Mouse (Mus musculus) G1E (cell line): ENCODE results near the gene Fgd2. TPM values are rescaled to one million over a fixed set of nuclear protein-coding genes. Genes with fewer than 3 reads are reported as not detected.

Source experiments
- ATAC-seq: 2 replicates; pipeline ENCODE4 v1.8.0; 2016; ENCODE audit warnings: mild to moderate bottlenecking; ENCODE audit not compliant: insufficient number of reproducible peaks, poor library complexity, low FRiP score, severe bottlenecking; ENCODE audit errors: extremely low read depth
- DNase-seq: peaks from one replicate; pipeline ENCODE4 v3.0.0; 2012; ENCODE audit warnings: low spot score
- H3K27me3 ChIP-seq: 2 replicates; pipeline ENCODE4 v1.6.1; 2012; ENCODE audit warnings: mild to moderate bottlenecking, low read length, inconsistent platforms; ENCODE audit not compliant: insufficient read depth
- H3K36me3 ChIP-seq: replicated peaks from 2 replicates; pipeline ENCODE3; 2012; ENCODE audit warnings: mild to moderate bottlenecking, inconsistent platforms
- H3K4me1 ChIP-seq: 2 replicates; pipeline ENCODE4 v1.6.1; 2012; ENCODE audit warnings: low read depth, low read length, inconsistent platforms, mixed read lengths; ENCODE audit not compliant: insufficient read depth
- H3K4me3 ChIP-seq: 2 replicates; pipeline ENCODE4 v1.5.1; 2012; ENCODE audit warnings: low read depth, mild to moderate bottlenecking, inconsistent platforms, low read length, moderate library complexity, mixed read lengths
- H3K9me3 ChIP-seq: replicated peaks from 2 replicates; pipeline ENCODE4 v1.6.1; 2012; ENCODE audit warnings: inconsistent platforms
- CTCF ChIP-seq: IDR thresholded peaks from 2 replicates; pipeline ENCODE4 v1.5.1; 2012; ENCODE audit warnings: low read depth, low read length, inconsistent platforms, mixed read lengths
- GATA1 ChIP-seq: IDR thresholded peaks from 2 replicates; pipeline ENCODE4 v1.6.1; 2012; ENCODE audit warnings: borderline replicate concordance, low read length, inconsistent platforms, mixed read lengths
- GATA2 ChIP-seq: IDR thresholded peaks from 2 replicates; pipeline ENCODE4 v1.6.1; 2012; ENCODE audit warnings: low read depth, low read length, inconsistent platforms, borderline replicate concordance
- POLR2AphosphoS5 ChIP-seq: IDR thresholded peaks from 2 replicates; pipeline ENCODE4 v1.6.1; 2012; ENCODE audit warnings: low read depth, low read length, inconsistent platforms; ENCODE audit not compliant: insufficient replicate concordance
- TAL1 ChIP-seq: conservative IDR thresholded peaks from 2 replicates; pipeline ENCODE4 v1.6.1; 2012; ENCODE audit warnings: low read depth, low read length, inconsistent platforms, mixed read lengths
- polyA plus RNA-seq: library from polyadenylated mRNA; stranded (reverse); fragments of >175 nt; gene quantifications from 2 replicates; pipeline ENCODE4 v1.2.3, GENCODE M21; 2012
- total RNA-seq, 2 experiments: library from RNA; stranded (forward) in 1 of 2; stranded (reverse) in 1 of 2; fragments of 200-1000 nt in 1 of 2; fragments of >200 nt in 1 of 2; fragmentation: Nextera tagmentation in 1 of 2; gene quantifications; 2 replicates each; pipeline ENCODE4 v1.2.3; 2014 to 2017

Gene Fgd2
- total and polyA plus RNA-seq, 3 experiments: 0.22 to 0.60 TPM; not detected in 1

- H3K9me3 ChIP-seq: peaks cover 2% of the 10 kb centered on the region; the same call in 1 of the 2 replicates
- DNase-seq (peak; percentile 40), ATAC-seq (no peak)
- TF ChIP-seq POLR2AphosphoS5 (no peak), GATA2 (no peak), GATA1 (no peak), CTCF (no peak), TAL1 (no peak)
- H3K36me3 ChIP-seq: peaks cover 10% of the 10 kb centered on the region
- H3K4me1 ChIP-seq: peaks cover 76% of the 10 kb centered on the region
- peaks cover 21% of the 10 kb centered on the region for H3K27me3 ChIP-seq
- peak overlapping the region; percentile 71 for H3K4me3 ChIP-seq
Observed at GRCm38 (mm10) chr17:29318731-29319250, 41.9 kb upstream of the Fgd2 start.

GRCm38 (mm10) chr17:29319476-29319875 is 41.2 kb upstream of the Fgd2 start:
- Histone ChIP-seq H3K4me3 (peak overlapping the region; percentile 71), H3K4me1 (peaks cover 80% of the 10 kb centered on the region), H3K9me3 (peaks cover 2% of the 10 kb centered on the region; the same call in 1 of the 2 replicates), H3K27me3 (peaks cover 21% of the 10 kb centered on the region; the same call in 1 of the 2 replicates), H3K36me3 (peaks cover 10% of the 10 kb centered on the region)
- ATAC-seq (0 out of 2 replicates have a peak, but pooled peaks have one; percentile 9), DNase-seq (peak; percentile 45)
- TF ChIP-seq POLR2AphosphoS5 (no peak), GATA2 (no peak), CTCF (no peak), TAL1 (no peak), GATA1 (no peak)

GRCm38 (mm10) chr17:29319881-29320639 is 40.7 kb upstream of the Fgd2 start:
- DNase-seq: peak; percentile 70
- peak overlapping the region; percentile 71; the same call in 1 of the 2 replicates for H3K4me3 ChIP-seq
- peaks cover 80% of the 10 kb centered on the region for H3K4me1 ChIP-seq

GRCm38 (mm10) chr17:29321765-29322602 is 38.7 kb upstream of the Fgd2 start:
- Histone ChIP-seq H3K9me3 (peaks cover 2% of the 10 kb centered on the region; the same call in 1 of the 2 replicates), H3K36me3 (peaks cover 24% of the 10 kb centered on the region), H3K27me3 (peaks cover 15% of the 10 kb centered on the region; the same call in 1 of the 2 replicates), H3K4me1 (peaks cover 69% of the 10 kb centered on the region), H3K4me3 (peak overlapping the region; percentile 10; the same call in 1 of the 2 replicates)
- ATAC-seq (no peak), DNase-seq (no peak)
- TF ChIP-seq CTCF: no peak
- TF ChIP-seq TAL1: no peak
- TF ChIP-seq GATA2: no peak
- TF ChIP-seq GATA1: no peak
- no peak for TF ChIP-seq POLR2AphosphoS5

More at GRCm38 (mm10) chr17:29319881-29320639, 40.7 kb upstream of the Fgd2 start:
- ATAC-seq: peak; percentile 81
- peaks cover 17% of the 10 kb centered on the region; the same call in 1 of the 2 replicates for H3K27me3 ChIP-seq
- H3K36me3 ChIP-seq: peaks cover 10% of the 10 kb centered on the region
- peaks cover 2% of the 10 kb centered on the region; the same call in 1 of the 2 replicates for H3K9me3 ChIP-seq
- peak; percentile 71; the same call in 1 of the 2 replicates for TF ChIP-seq GATA2
- no peak for TF ChIP-seq GATA1
- peak; percentile 84 for TF ChIP-seq TAL1

- H3K4me1 ChIP-seq: peaks cover 68% of the 10 kb centered on the region
- H3K36me3 ChIP-seq: peaks cover 30% of the 10 kb centered on the region
- peak overlapping the region; percentile 10; the same call in 1 of the 2 replicates for H3K4me3 ChIP-seq
- DNase-seq: no peak
- peaks cover 15% of the 10 kb centered on the region; the same call in 1 of the 2 replicates for H3K27me3 ChIP-seq
- no peak for ATAC-seq
- TF ChIP-seq TAL1: no peak
- H3K9me3 ChIP-seq: peaks cover 2% of the 10 kb centered on the region; the same call in 1 of the 2 replicates
Observed at GRCm38 (mm10) chr17:29322603-29322962, 38.1 kb upstream of the Fgd2 start.

GRCm38 (mm10) chr17:29323625-29324024 is 37.1 kb upstream of the Fgd2 start:
- Histone ChIP-seq H3K4me1 (peaks cover 60% of the 10 kb centered on the region), H3K27me3 (peaks cover 15% of the 10 kb centered on the region; the same call in 1 of the 2 replicates), H3K9me3 (peaks cover 2% of the 10 kb centered on the region; the same call in 1 of the 2 replicates), H3K36me3 (peaks cover 39% of the 10 kb centered on the region), H3K4me3 (no peak overlapping the region)
- TF ChIP-seq TAL1 (no peak), GATA1 (no peak), GATA2 (no peak), CTCF (no peak), POLR2AphosphoS5 (no peak)
- ATAC-seq (peak; percentile 23; the same call in 1 of the 2 replicates), DNase-seq (peak; percentile 33)
